Mouse (Mus musculus) myocyte (in vitro differentiated cells): ENCODE data around the gene Smok2a.

Experiments
- CEBPB ChIP-seq: IDR thresholded peaks from 2 replicates; pipeline ENCODE4 v1.6.1; 2011; ENCODE audit warnings: mild to moderate bottlenecking, moderate library complexity; ENCODE audit not compliant: poor library complexity, insufficient read depth, severe bottlenecking
- E2F4 ChIP-seq: IDR thresholded peaks from one replicate; pipeline ENCODE4 v1.6.1; 2011; ENCODE audit warnings: mild to moderate bottlenecking, control low read depth, moderate library complexity; ENCODE audit not compliant: insufficient read depth
- MAX ChIP-seq: IDR thresholded peaks from one replicate; pipeline ENCODE4 v1.6.1; 2011; ENCODE audit warnings: low read depth, mild to moderate bottlenecking, control low read depth
- MYOD1 ChIP-seq, 3 experiments: IDR thresholded peaks; one replicate each; pipeline ENCODE4 v1.6.1; 2011; ENCODE audit warnings: control low read depth in 2 of 3, low read depth in 2 of 3, mild to moderate bottlenecking in 2 of 3, moderate library complexity in 1 of 3; ENCODE audit not compliant: insufficient read length in 2 of 3, control insufficient read depth in 1 of 3
- MYOG ChIP-seq, 3 experiments: IDR thresholded peaks; one replicate each; pipeline ENCODE4 v1.6.1; 2011; ENCODE audit warnings: control low read depth in 2 of 3, low read depth in 2 of 3, mild to moderate bottlenecking in 2 of 3; ENCODE audit not compliant: insufficient read length in 2 of 3, control insufficient read depth in 1 of 3, insufficient read depth in 1 of 3
- POLR2A ChIP-seq: IDR thresholded peaks from one replicate; pipeline ENCODE4 v1.6.1; 2011; ENCODE audit warnings: low read depth, mild to moderate bottlenecking, control low read depth, moderate library complexity; ENCODE audit not compliant: insufficient read length
- POLR2AphosphoS2 ChIP-seq: IDR thresholded peaks from one replicate; pipeline ENCODE4 v1.6.1; 2011; ENCODE audit warnings: low read depth, control low read depth; ENCODE audit not compliant: insufficient read length
- REST ChIP-seq: IDR thresholded peaks from one replicate; pipeline ENCODE4 v1.6.1; 2011; ENCODE audit warnings: mild to moderate bottlenecking, control low read depth, moderate library complexity; ENCODE audit not compliant: insufficient read depth, insufficient read length
- SRF ChIP-seq: IDR thresholded peaks from one replicate; pipeline ENCODE4 v1.6.1; 2011; ENCODE audit warnings: low read depth; ENCODE audit not compliant: control insufficient read depth, insufficient read length
- TCF12 ChIP-seq: IDR thresholded peaks from one replicate; pipeline ENCODE4 v1.6.1; 2011; ENCODE audit warnings: mild to moderate bottlenecking, control low read depth; ENCODE audit not compliant: poor library complexity, insufficient read depth, severe bottlenecking

GRCm38 (mm10) chr17:13214169-13214568 lies 6.8 kb upstream of the Smok2a start:
- TF ChIP-seq MAX: no peak
- TF ChIP-seq POLR2A: no peak
- no peak for TF ChIP-seq MYOG (IDR thresholded peaks at IDR 0.05; ENCODE audit: control insufficient read depth in 1 of 3, insufficient read depth in 1 of 3, insufficient read length in 2 of 3, low read depth in 2 of 3)
- no peak for TF ChIP-seq CEBPB
- TF ChIP-seq SRF: no peak
- no peak for TF ChIP-seq POLR2AphosphoS2
- no peak for TF ChIP-seq TCF12
- TF ChIP-seq REST: no peak
- TF ChIP-seq MYOD1 (IDR thresholded peaks at IDR 0.05; ENCODE audit: control insufficient read depth in 1 of 3, insufficient read length in 2 of 3, low read depth in 2 of 3): no peak
- TF ChIP-seq E2F4: no peak
